In the genomic region with DNA sequence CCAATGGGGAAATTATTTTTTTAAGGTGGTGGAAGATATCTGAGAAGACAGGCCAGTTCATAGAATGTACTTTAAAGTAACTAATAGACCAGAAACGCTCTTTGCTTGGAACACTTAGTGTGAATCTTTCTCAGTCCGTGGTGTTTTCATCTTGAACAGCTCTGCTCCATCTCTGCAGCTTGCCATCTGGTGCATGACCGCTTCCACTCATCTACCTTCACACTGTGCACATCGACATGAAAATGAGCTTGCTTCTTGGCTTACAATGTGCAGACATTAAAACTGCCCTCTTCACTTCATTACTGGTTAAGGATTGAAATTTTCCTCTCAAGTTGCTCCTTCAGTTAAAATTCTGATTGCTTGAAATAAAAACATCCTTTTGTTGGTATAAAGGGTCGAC, we compare ENCODE assay signal across 25 mouse cellular contexts.
"Had no signal": no experiment of that assay in that cellular context is flagged by ENCODE, and none has a peak within 500 bp of the region (broad histone marks: within the 10 kb centered on the region; RNA-seq: fewer than 3 reads in every experiment).

No protein-coding gene starts in this region.

- H3K27ac ChIP-seq: heart, adult 2 months; heart, embryonic 13.5 days; heart, embryonic 15.5 days; hindbrain, embryonic 13.5 days; hindbrain, embryonic 15.5 days; hindbrain, postnatal 0 days; kidney, embryonic 15.5 days; kidney, postnatal 0 days; limb, embryonic 13.5 days; limb, embryonic 15.5 days; liver, embryonic 12.5 days; liver, embryonic 14.5 days had no signal

- H3K4me3 ChIP-seq: heart, adult 2 months; heart, embryonic 13.5 days; heart, embryonic 15.5 days; hindbrain, embryonic 13.5 days; hindbrain, embryonic 15.5 days; kidney, embryonic 15.5 days; limb, embryonic 13.5 days; limb, embryonic 15.5 days; liver, embryonic 12.5 days had no signal

- DNase-seq: gastrocnemius, postnatal 14 days; gastrocnemius, postnatal 36 days; heart, adult 11 months; heart, adult 2 months; heart, postnatal 14 days; heart, postnatal 36 days; kidney, adult 11 months; kidney, adult 2 months; kidney, adult 9 months; kidney, postnatal 14 days; kidney, postnatal 36 days; layer of hippocampus, adult 9-11 months; layer of hippocampus, postnatal 36 days; left cerebral cortex, postnatal 4 days had no signal
